Mouse (Mus musculus) liver, embryonic 15.5 days (tissue): ENCODE measurements at regions not wholly inside any gene's neighbourhood (a gene's known extent, or its start where the extent isn't known, plus 50 kb on each side); places are given as distances from the start of the nearest gene placed in this dataset.
"Not testable (repeated sequence)": the region's sequence is repeated elsewhere in the genome, so short reads cannot be mapped to it uniquely, and the experiment has no call there.

Experiments used
- ATAC-seq: fragments of 200-750 bp; cut with Nextera tagmentation; 2 replicates; pipeline ENCODE4 v1.8.0; 2017; ENCODE audit warnings: moderate number of reproducible peaks, mild to moderate bottlenecking, moderate library complexity; ENCODE audit not compliant: insufficient read depth
- H3K27ac ChIP-seq: fragments of 300-500 bp; sonication (generic); replicated peaks from 2 replicates; pipeline ENCODE4 v1.5.1; 2015; ENCODE audit warnings: mild to moderate bottlenecking, inconsistent platforms
- H3K27me3 ChIP-seq: fragments of 300-500 bp; sonication (generic); 2 replicates; pipeline ENCODE4 v1.6.1; 2015; ENCODE audit warnings: mild to moderate bottlenecking, inconsistent platforms
- H3K36me3 ChIP-seq: fragments of 300-500 bp; sonication (generic); replicated peaks from 2 replicates; pipeline ENCODE4 v1.6.1; 2015; ENCODE audit warnings: moderate library complexity, mild to moderate bottlenecking, inconsistent platforms
- H3K4me1 ChIP-seq: fragments of 300-500 bp; sonication (generic); replicated peaks from 2 replicates; pipeline ENCODE4 v1.6.1; 2015; ENCODE audit warnings: inconsistent platforms
- H3K4me2 ChIP-seq: fragments of 300-500 bp; sonication (generic); 2 replicates; pipeline ENCODE4 v1.6.1; 2015; ENCODE audit warnings: moderate library complexity, mild to moderate bottlenecking, inconsistent platforms
- H3K4me3 ChIP-seq: fragments of 300-500 bp; sonication (generic); replicated peaks from 2 replicates; pipeline ENCODE4 v1.5.1; 2015; ENCODE audit warnings: mild to moderate bottlenecking, inconsistent platforms
- H3K9ac ChIP-seq: fragments of 300-500 bp; sonication (generic); 2 replicates; pipeline ENCODE4 v1.6.1; 2015; ENCODE audit warnings: moderate library complexity, mild to moderate bottlenecking, inconsistent platforms
- H3K9me3 ChIP-seq: fragments of 300-500 bp; sonication (generic); replicated peaks from 2 replicates; pipeline ENCODE4 v1.6.1; 2016; ENCODE audit warnings: inconsistent platforms
- WGBS: fragments of 180-500 bp; shearing (Covaris S2); methylation state at CpG from one replicate; pipeline ENCODE4 v1.1.7; 2015; ENCODE audit warnings: mixed read lengths; ENCODE audit not compliant: insufficient replicate concordance; 5-methylcytosine and 5-hydroxymethylcytosine counted together

- WGBS, result 76% methylated on average over 7 of the region's 7 CpGs
- no peak overlapping the region for H3K9ac ChIP-seq
- H3K4me1 ChIP-seq, result no peaks in the 10 kb centered on the region
- H3K27ac ChIP-seq, result no peak overlapping the region
- ATAC-seq, result no peak
- H3K9me3 ChIP-seq, result no peaks in the 10 kb centered on the region
- no peaks in the 10 kb centered on the region for H3K36me3 ChIP-seq
- H3K27me3 ChIP-seq, result no peaks in the 10 kb centered on the region
- H3K4me3 ChIP-seq, result no peak overlapping the region
- no peak overlapping the region for H3K4me2 ChIP-seq
Observed at GRCm38 (mm10) chr5:132982866-132983265, 439.7 kb upstream of the Auts2 start.

- WGBS, result 53% methylated on average over 5 of the region's 5 CpGs
- no peak overlapping the region for H3K4me3 ChIP-seq
- H3K27ac ChIP-seq, result no peak overlapping the region
- no peak overlapping the region for H3K4me2 ChIP-seq
- ATAC-seq, result no peak
- H3K4me1 ChIP-seq, result no peaks in the 10 kb centered on the region
- no peaks in the 10 kb centered on the region for H3K36me3 ChIP-seq
- H3K9me3 ChIP-seq, result no peaks in the 10 kb centered on the region
- no peaks in the 10 kb centered on the region for H3K27me3 ChIP-seq
- no peak overlapping the region for H3K9ac ChIP-seq
Observed at GRCm38 (mm10) chr5:132979013-132979412, 435.9 kb upstream of the Auts2 start.

GRCm38 (mm10) chr5:132975303-132975932 is 432.3 kb upstream of the Auts2 start:
- H3K27ac ChIP-seq, result no peak overlapping the region
- no peak overlapping the region for H3K4me3 ChIP-seq
- no peak for ATAC-seq
- no peak overlapping the region for H3K4me2 ChIP-seq
- H3K27me3 ChIP-seq, result no peaks in the 10 kb centered on the region
- WGBS, result 47% methylated on average over 4 of the region's 4 CpGs
- H3K4me1 ChIP-seq, result no peaks in the 10 kb centered on the region
- no peaks in the 10 kb centered on the region for H3K9me3 ChIP-seq
- H3K36me3 ChIP-seq, result no peaks in the 10 kb centered on the region
- no peak overlapping the region for H3K9ac ChIP-seq

GRCm38 (mm10) chr5:132974876-132975275 is 431.7 kb upstream of the Auts2 start:
- Histone ChIP-seq H3K36me3 (no peaks in the 10 kb centered on the region), H3K27me3 (no peaks in the 10 kb centered on the region), H3K9me3 (no peaks in the 10 kb centered on the region), H3K27ac (no peak overlapping the region), H3K4me1 (no peaks in the 10 kb centered on the region), H3K4me2 (no peak overlapping the region), H3K9ac (no peak overlapping the region), H3K4me3 (no peak overlapping the region)
- WGBS, result 26% methylated on average over 3 of the region's 3 CpGs
- ATAC-seq, result no peak

GRCm38 (mm10) chr5:132971046-132971445 is 427.9 kb upstream of the Auts2 start:
- no peaks in the 10 kb centered on the region for H3K36me3 ChIP-seq
- no peak overlapping the region for H3K4me3 ChIP-seq
- H3K27ac ChIP-seq, result no peak overlapping the region
- H3K9me3 ChIP-seq, result no peaks in the 10 kb centered on the region
- no peak for ATAC-seq
- no peaks in the 10 kb centered on the region for H3K4me1 ChIP-seq
- no peaks in the 10 kb centered on the region for H3K27me3 ChIP-seq
- no peak overlapping the region for H3K4me2 ChIP-seq
- 68% methylated on average over 7 of the region's 7 CpGs for WGBS
- H3K9ac ChIP-seq, result no peak overlapping the region

- no peak overlapping the region for H3K4me2 ChIP-seq
- no peak overlapping the region for H3K27ac ChIP-seq
- 58% methylated on average over 5 of the region's 5 CpGs for WGBS
- H3K27me3 ChIP-seq, result no peaks in the 10 kb centered on the region
- no peaks in the 10 kb centered on the region for H3K36me3 ChIP-seq
- H3K4me3 ChIP-seq, result no peak overlapping the region
- no peak for ATAC-seq
- H3K9me3 ChIP-seq, result no peaks in the 10 kb centered on the region
- no peaks in the 10 kb centered on the region for H3K4me1 ChIP-seq
- no peak overlapping the region for H3K9ac ChIP-seq
Observed at GRCm38 (mm10) chr5:132969376-132969775, 426.2 kb upstream of the Auts2 start.

- no peaks in the 10 kb centered on the region for H3K27me3 ChIP-seq
- no peaks in the 10 kb centered on the region for H3K4me1 ChIP-seq
- WGBS, result 28% methylated on average over 1 of the region's 1 CpGs
- no peaks in the 10 kb centered on the region for H3K9me3 ChIP-seq
- no peak overlapping the region for H3K4me2 ChIP-seq
- no peak overlapping the region for H3K4me3 ChIP-seq
- no peaks in the 10 kb centered on the region for H3K36me3 ChIP-seq
- H3K9ac ChIP-seq, result no peak overlapping the region
- H3K27ac ChIP-seq, result no peak overlapping the region
- no peak for ATAC-seq
Observed at GRCm38 (mm10) chr5:132959901-132960300, 416.8 kb upstream of the Auts2 start.

- Histone ChIP-seq H3K9ac (no peak overlapping the region), H3K27me3 (no peaks in the 10 kb centered on the region), H3K9me3 (no peaks in the 10 kb centered on the region), H3K4me3 (no peak overlapping the region), H3K27ac (no peak overlapping the region), H3K36me3 (no peaks in the 10 kb centered on the region), H3K4me2 (no peak overlapping the region), H3K4me1 (no peaks in the 10 kb centered on the region)
- ATAC-seq, result no peak
- WGBS, result 61% methylated on average over 5 of the region's 5 CpGs
Observed at GRCm38 (mm10) chr5:132956184-132956583, 413.0 kb upstream of the Auts2 start.

GRCm38 (mm10) chr5:132955051-132955450 is 411.9 kb upstream of the Auts2 start:
- no peak overlapping the region for H3K4me2 ChIP-seq
- H3K27ac ChIP-seq, result no peak overlapping the region
- no peak for ATAC-seq

GRCm38 (mm10) chr5:132933439-132933980 is 390.4 kb upstream of the Auts2 start:
- Histone ChIP-seq H3K27ac (no peak overlapping the region), H3K4me3 (no peak overlapping the region), H3K9me3 (no peaks in the 10 kb centered on the region), H3K9ac (no peak overlapping the region), H3K4me1 (no peaks in the 10 kb centered on the region), H3K27me3 (no peaks in the 10 kb centered on the region), H3K4me2 (no peak overlapping the region), H3K36me3 (no peaks in the 10 kb centered on the region)
- ATAC-seq, result no peak
- 54% methylated on average over 9 of the region's 9 CpGs for WGBS

More at GRCm38 (mm10) chr5:132955051-132955450, 411.9 kb upstream of the Auts2 start:
- Histone ChIP-seq H3K36me3 (no peaks in the 10 kb centered on the region), H3K9ac (no peak overlapping the region), H3K27me3 (no peaks in the 10 kb centered on the region), H3K9me3 (no peaks in the 10 kb centered on the region), H3K4me3 (no peak overlapping the region), H3K4me1 (no peaks in the 10 kb centered on the region)
- 68% methylated on average over 8 of the region's 8 CpGs for WGBS

- H3K9ac ChIP-seq, H3K9me3 ChIP-seq, H3K27me3 ChIP-seq, H3K4me3 ChIP-seq, H3K4me2 ChIP-seq, H3K27ac ChIP-seq, ATAC-seq, H3K4me1 ChIP-seq, H3K36me3 ChIP-seq: not testable (repeated sequence)
- WGBS, result 69% methylated on average over 12 of the region's 12 CpGs
Observed at GRCm38 (mm10) chr5:132929955-132930354, 386.8 kb upstream of the Auts2 start.

- 13% methylated on average over 4 of the region's 4 CpGs for WGBS
- no peak overlapping the region for H3K9ac ChIP-seq
- H3K27ac ChIP-seq, result no peak overlapping the region
- no peak overlapping the region for H3K4me2 ChIP-seq
- no peaks in the 10 kb centered on the region for H3K9me3 ChIP-seq
- H3K36me3 ChIP-seq, result no peaks in the 10 kb centered on the region
- no peaks in the 10 kb centered on the region for H3K4me1 ChIP-seq
- H3K4me3 ChIP-seq, result no peak overlapping the region
- H3K27me3 ChIP-seq, result no peaks in the 10 kb centered on the region
- no peak for ATAC-seq
Observed at GRCm38 (mm10) chr5:132923365-132923764, 380.2 kb upstream of the Auts2 start.
